Mouse (Mus musculus) thymus, adult 2 months (tissue): ENCODE results near the gene Misp. TPM values are rescaled to one million over a fixed set of nuclear protein-coding genes. Genes with fewer than 3 reads are reported as not detected.

Experiments used
- DNase-seq: peaks from one replicate; pipeline ENCODE4 v3.0.0; 2021
- H3K27ac ChIP-seq: fragments of 200-500 bp; 2 replicates; pipeline ENCODE4 v1.5.1; 2012; ENCODE audit warnings: low read length, control low read depth; ENCODE audit not compliant: control insufficient read depth, insufficient read depth
- H3K27me3 ChIP-seq: fragments of 200-500 bp; 2 replicates; pipeline ENCODE4 v1.6.1; 2012; ENCODE audit warnings: mild to moderate bottlenecking, low read length, moderate library complexity, mixed read lengths; ENCODE audit not compliant: control insufficient read depth, insufficient read depth
- H3K36me3 ChIP-seq: fragments of 200-500 bp; 2 replicates; pipeline ENCODE4 v1.6.1; 2012; ENCODE audit warnings: mild to moderate bottlenecking, low read length, moderate library complexity; ENCODE audit not compliant: control insufficient read depth, insufficient read depth
- H3K4me1 ChIP-seq: fragments of 200-500 bp; replicated peaks from 2 replicates; pipeline ENCODE4 v1.6.1; 2012; ENCODE audit warnings: low read length; ENCODE audit not compliant: control insufficient read depth, insufficient read depth
- H3K4me3 ChIP-seq: fragments of 200-500 bp; 2 replicates; pipeline ENCODE4 v1.5.1; 2012; ENCODE audit warnings: mild to moderate bottlenecking, low read length, control low read depth, moderate library complexity; ENCODE audit not compliant: control insufficient read depth, insufficient read depth
- CTCF ChIP-seq: fragments of 200-500 bp; IDR thresholded peaks from 2 replicates; pipeline ENCODE4 v1.5.1; 2012; ENCODE audit warnings: mild to moderate bottlenecking, control low read depth, low read length, moderate library complexity, borderline replicate concordance; ENCODE audit not compliant: control insufficient read depth, poor library complexity, insufficient read depth; ENCODE audit errors: extremely low read depth
- POLR2A ChIP-seq: fragments of 200-500 bp; IDR thresholded peaks from 2 replicates; pipeline ENCODE4 v1.6.1; 2012; ENCODE audit warnings: mild to moderate bottlenecking, low read length, control low read depth, moderate library complexity; ENCODE audit not compliant: control insufficient read depth, poor library complexity, insufficient read depth; ENCODE audit errors: extremely low read depth
- WGBS: fragments of 180-500 bp; shearing (Covaris S2); methylation state at CpG from one replicate; pipeline ENCODE4 v1.1.7; 2018; 5-methylcytosine and 5-hydroxymethylcytosine counted together
- polyA plus RNA-seq: library from polyadenylated mRNA; depleted of rRNA; stranded (reverse); fragments of >200 nt; gene quantifications from 2 replicates; pipeline ENCODE4 v1.2.3, GENCODE M21; 2012

Gene Misp
- polyA plus RNA-seq, 1 experiment, result 6.8 TPM

DNA sequence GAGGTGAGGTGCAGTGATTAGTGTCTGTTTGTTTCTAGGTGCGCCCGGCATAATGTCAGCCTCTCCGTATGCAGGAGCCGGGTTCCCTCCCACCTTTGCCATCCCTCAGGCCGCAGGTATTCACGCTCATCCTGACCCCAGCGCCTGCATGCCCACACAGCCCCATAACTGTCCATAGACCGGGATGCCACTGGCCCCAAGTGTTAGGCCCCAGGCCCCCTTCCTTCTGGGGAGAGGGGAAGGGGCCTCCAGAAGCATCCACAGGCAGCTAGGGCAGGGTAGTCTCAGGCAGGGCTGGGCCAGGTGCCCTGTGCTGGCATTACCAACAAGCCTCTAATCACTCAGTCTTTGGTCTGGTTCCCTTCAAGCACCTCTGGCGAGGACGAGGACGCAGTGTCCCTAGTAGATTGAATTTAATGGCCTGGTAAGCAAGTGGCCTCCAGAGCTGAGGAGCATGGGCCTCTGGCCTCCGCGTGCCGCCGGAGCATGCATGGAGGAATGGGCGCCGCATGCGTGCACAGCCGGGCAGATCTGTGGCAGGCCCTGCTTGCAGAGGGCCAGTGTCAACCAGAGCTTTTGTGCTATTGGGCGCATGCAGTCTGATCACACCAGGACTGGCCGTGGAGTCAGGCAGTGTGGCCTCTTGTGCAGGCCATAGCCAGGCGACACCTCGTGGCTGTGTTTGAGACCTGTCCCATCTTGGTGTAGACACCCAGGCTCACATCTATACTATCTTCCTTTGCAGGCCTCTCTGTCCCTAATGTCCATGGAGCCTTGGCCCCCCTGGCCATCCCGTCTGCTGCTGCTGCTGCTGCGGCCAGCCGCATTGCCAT, 39.5 kb downstream of the Misp start:
- WGBS, result 97% methylated on average over 26 of the region's 26 CpGs
- peaks cover 31% of the 10 kb centered on the region for H3K4me1 ChIP-seq
- H3K36me3 ChIP-seq, result peaks cover 67% of the 10 kb centered on the region
- DNase-seq, result no peak
- TF ChIP-seq POLR2A (no peak), CTCF (no peak)
- no peak overlapping the region for H3K27ac ChIP-seq
- H3K27me3 ChIP-seq, result no peaks in the 10 kb centered on the region
- no peak overlapping the region for H3K4me3 ChIP-seq

DNA sequence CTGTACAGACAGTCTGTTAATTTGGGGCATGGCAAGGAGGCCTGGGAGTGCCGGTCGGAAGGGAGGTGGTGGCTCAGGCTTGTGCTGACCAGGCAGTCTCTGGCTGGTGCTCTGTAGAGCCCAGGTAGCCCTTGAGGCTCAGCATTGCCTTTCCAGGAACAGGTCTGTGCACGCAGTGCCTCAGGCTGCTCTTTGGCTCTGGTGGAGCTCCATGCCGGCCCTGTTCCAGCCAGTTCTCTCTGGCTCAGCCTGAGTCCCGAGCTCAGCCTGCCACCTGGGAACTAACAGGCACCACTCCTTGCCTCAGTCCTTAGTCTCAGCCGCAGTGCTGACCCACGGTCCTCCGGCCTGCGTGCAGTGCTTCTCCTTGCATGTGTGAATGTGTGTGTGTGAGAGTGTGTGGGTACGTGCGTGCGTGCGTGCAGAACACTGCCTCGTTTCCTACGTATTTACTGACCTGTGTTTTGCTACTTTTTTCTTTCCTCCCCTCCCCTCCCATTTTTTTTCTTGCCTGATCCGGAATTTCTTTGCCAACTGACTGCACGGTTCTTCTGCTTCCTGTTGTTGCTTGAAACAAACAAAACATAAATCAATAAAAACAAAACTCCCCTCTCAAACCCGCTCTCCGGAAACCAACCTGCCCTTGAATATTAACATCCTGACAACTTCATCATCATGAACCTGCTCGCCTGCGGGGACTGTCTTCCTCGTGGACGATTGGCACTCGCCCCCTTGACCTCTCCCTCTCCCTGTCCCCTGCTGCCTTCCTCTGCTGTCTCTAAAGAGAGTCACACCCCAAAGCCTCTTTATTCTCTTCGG, 40.6 kb downstream of the Misp start:
- peaks cover 66% of the 10 kb centered on the region for H3K36me3 ChIP-seq

DNA sequence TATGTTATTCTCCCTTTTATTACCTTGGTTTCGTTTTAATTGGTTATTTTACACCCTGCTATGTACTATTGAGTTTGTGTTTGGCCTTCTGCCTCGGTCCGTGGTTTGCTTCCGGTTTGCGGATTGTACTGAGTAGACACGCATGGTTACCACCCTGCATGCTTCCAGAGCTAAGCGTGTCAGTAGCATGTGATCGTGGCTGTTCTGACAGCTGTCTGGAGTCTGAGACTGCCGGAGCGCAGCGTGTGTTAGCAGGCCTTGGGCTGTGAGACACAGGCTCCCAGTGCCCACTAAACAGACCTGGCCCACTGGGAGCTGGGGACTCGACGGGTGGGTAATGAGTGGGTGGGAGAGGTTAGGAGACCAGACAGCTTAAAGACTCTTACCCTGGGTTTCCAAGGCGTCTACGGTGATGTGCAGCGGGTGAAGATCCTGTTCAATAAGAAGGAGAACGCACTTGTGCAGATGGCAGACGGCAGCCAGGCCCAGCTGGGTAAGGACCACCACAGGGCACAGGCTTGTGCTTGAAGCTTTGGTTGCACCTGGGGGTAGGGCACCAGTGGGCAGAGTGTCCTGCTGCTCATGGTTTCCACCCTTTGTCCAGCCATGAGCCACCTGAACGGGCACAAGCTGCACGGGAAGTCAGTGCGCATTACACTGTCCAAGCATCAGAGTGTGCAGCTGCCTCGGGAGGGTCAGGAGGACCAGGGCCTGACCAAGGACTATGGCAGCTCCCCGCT, 41.4 kb downstream of the Misp start:
- H3K4me1 ChIP-seq, result peaks cover 15% of the 10 kb centered on the region
- WGBS, result 93% methylated on average over 23 of the region's 23 CpGs

More for the DNA sequence above, 40.6 kb downstream of the Misp start:
- WGBS, result 94% methylated on average over 25 of the region's 25 CpGs
- DNase-seq, result no peak
- H3K4me1 ChIP-seq, result peaks cover 22% of the 10 kb centered on the region
- H3K27me3 ChIP-seq, result no peaks in the 10 kb centered on the region
- TF ChIP-seq CTCF (no peak), POLR2A (no peak)
- no peak overlapping the region for H3K27ac ChIP-seq
- H3K4me3 ChIP-seq, result no peak overlapping the region

DNA sequence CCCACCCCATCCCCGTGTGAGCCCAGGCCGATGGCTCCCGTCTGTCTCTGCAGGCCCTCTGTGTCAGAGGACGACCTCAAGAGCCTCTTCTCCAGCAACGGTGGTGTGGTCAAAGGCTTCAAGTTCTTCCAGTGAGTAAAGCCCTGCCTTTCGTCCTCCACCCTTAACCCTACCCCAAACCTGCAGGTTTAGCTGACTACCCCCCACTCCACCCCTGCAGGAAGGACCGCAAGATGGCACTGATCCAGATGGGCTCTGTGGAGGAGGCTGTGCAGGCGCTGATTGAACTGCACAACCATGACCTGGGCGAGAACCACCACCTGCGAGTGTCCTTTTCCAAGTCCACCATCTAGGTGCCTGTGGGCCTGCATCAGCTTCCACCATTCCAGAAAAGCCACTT, 42.1 kb downstream of the Misp start:
- no peak for DNase-seq

More for the DNA sequence above, 41.4 kb downstream of the Misp start:
- Histone ChIP-seq H3K4me3 (no peak overlapping the region), H3K27ac (no peak overlapping the region), H3K27me3 (no peaks in the 10 kb centered on the region), H3K36me3 (peaks cover 59% of the 10 kb centered on the region)
- no peak for TF ChIP-seq POLR2A
- no peak for TF ChIP-seq CTCF
- no peak for DNase-seq

DNA sequence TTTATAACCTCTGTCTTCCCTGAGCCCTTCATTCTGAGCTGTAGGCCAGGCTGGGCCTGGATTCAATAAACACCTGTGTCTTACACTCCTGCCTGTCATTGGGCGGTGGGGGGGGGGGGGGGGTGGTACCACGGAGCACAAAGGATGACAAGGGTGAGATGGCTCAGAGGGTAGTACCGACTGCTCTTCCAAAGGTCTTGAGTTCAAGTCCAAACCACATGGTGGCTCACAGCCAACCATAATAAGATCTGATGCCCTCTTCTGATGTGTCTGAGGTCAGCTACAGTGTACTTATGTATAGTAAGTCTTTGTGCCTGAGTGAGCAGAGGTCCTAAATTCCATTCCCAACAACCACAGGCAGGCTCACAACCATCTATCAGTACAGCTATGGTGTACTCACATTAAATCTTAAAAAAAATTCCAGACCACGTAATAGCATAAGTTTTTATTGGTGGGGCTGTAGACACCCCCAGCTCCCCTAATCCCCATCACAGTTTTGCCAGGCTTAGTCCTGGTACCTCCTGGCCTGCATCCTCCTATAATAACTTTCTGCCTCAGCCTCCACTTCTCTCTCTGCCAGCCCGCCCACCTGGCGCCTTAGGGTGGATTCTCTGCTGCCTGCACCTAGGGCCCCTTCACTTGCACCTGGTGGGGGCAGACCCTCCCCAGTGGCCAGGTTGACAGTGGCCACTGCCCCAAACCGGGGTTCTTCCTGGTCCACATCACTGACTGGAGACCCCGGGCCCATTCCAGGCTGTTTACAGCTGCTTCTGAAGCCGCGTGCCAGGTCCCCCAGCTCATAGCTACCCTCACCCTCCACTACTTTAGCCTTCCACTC, 43.8 kb downstream of the Misp start:
- WGBS, result 79% methylated on average over 10 of the region's 10 CpGs
- DNase-seq, result no peak
- Histone ChIP-seq H3K27ac (no peak overlapping the region), H3K36me3 (peaks cover 46% of the 10 kb centered on the region), H3K27me3 (no peaks in the 10 kb centered on the region), H3K4me3 (no peak overlapping the region), H3K4me1 (no peaks in the 10 kb centered on the region)
- TF ChIP-seq CTCF, result no peak
- no peak for TF ChIP-seq POLR2A

More for the DNA sequence above, 42.1 kb downstream of the Misp start:
- Histone ChIP-seq H3K4me1 (peaks cover 7% of the 10 kb centered on the region), H3K4me3 (no peak overlapping the region), H3K27me3 (no peaks in the 10 kb centered on the region), H3K36me3 (peaks cover 57% of the 10 kb centered on the region), H3K27ac (no peak overlapping the region)
- TF ChIP-seq POLR2A (no peak), CTCF (no peak)
- 86% methylated on average over 10 of the region's 10 CpGs for WGBS
